Mouse (Mus musculus): ENCODE results near the gene Cbx2. TPM values are rescaled to one million over a fixed set of nuclear protein-coding genes. Genes with fewer than 3 reads are reported as not detected.

Gene Cbx2
- total RNA-seq, 2 experiments from 2014 or later: 2.8 to 3.5 TPM

DNA sequence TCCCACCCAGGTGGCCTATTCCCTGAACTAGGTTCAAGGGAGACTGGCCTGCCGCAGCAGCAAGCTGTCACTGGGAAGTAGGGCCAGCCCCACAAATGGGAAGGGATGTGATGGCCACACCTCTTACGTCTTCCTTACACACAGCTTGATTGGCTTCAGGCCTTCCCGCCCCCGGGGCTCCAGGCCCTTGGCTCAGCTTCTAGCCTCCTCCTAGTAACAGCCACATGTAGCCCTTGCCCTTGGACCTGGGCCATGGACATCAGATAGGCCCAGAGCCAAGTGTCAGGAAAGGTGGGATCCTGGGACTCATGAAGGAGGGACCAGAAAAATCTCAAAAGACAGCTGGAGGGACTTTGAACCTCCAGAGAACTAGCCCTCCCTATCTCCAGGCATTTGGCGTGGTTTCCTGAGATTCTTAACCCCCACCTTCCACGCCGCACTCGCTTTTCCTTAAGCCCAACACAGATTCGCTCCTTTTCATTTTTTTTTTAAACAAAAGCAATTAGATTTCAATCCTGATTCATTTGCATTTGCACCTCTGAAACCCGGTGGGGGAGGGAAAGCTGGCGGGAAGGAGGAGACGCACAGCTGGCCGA lies 30.0 kb downstream of the Cbx2 start:
- peak in 1 of 2 experiments; percentile 67 for DNase-seq (ENCODE audit: extremely low spot score in 1 of 2, low spot score in 2 of 2)
- intact Hi-C loops (cut with DNase I): loop anchor here (5.0 kb wide), 1 partner anchor 135 kb away; no protein-coding TSS in a partner anchor

- intact Hi-C loops (cut with DNase I): loop anchor here (5.0 kb wide), 1 partner anchor 134 kb away; no protein-coding TSS in a partner anchor
- DNase-seq (ENCODE audit: extremely low spot score in 1 of 2, low spot score in 2 of 2): peak; percentile 90 to 91
Measured at GRCm38 (mm10) chr11:119053257-119053670, 30.5 kb downstream of the Cbx2 start.

DNA sequence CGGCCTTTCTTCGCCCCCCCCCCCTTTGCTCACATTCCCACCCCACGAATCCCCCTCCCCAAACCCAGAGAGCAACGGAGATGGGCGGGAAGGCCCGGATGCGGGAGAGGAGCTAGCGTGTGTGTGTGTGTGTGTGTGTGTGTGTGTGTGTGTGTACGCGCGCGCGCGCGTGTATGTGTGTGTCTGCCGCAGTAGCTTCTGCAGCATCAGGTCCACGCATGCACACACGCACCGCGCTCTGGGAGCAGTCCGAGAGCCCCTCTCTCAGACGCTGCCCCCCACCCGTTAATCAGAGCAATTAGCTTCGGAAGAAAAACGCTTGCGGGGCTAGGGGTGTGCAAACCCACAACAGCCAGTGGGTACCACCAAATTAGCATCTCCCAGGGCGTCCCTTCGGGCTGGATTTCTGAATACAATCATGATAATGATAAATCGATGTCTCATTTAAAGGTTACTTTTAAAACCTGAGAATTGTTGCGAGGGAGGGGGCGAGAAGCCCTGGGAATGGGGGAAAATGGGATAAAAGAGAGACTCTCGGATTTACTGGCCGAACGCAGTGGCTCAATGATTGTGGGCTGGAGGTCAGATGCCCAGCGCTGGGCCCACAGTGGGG lies 31.1 kb downstream of the Cbx2 start:
- peak; percentile 76 to 82 for DNase-seq (ENCODE audit: extremely low spot score in 1 of 2, low spot score in 2 of 2)
- intact Hi-C loops (cut with DNase I): loop anchor here (5.0 kb wide), 1 partner anchor 133 kb away; no protein-coding TSS in a partner anchor

DNA sequence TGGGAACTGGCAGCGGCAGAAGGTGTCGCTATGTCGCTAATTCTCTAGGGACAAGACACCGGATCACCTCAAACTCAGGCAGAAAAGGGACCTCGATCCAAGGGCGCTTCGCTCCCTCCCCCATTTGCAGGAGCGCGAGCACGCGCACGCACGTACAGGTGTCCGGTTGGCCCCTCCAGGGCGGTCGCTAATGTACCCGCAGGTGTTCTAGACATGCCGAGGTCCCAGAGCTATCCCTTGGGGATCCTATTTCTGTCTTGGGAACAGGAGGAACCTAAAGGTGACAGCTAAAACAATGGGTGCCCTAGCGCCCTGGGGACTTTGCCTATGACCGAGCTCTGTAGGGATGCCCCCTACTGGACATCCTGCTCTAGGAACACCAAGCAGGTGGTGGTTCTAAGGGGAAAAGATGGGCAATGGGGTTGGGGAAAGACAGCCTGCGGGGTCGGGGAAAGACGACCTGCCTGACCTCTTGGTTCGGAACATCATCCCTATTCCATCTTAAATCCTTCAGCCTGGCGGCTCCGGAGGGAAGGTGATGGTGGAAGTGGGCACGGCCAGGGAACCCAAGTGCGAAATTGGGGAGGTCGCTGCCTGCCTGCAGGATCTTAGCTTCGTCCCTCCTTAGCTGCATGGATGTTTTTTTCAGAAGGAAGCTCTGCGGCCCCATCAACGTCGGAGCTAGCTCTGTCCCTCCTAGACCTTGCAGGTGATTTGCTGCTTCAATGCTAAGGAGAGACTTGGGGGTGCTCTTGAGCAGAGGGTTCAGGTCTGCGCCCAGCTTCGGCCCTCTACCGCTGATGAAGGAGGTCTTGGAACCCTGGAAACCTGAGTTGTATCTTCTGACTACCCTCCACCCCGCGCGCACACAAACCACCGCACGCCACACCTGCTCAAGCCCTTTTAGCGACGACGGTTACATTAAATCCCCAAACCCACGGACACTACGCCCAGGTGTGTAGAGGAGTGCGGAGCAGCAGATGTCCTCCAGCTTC lies 31.9 kb downstream of the Cbx2 start:
- intact Hi-C loops (cut with DNase I): loop anchor here (5.0 kb wide), 1 partner anchor 133 kb away; no protein-coding TSS in a partner anchor
- peak in 1 of 2 experiments; percentile 60 for DNase-seq (ENCODE audit: extremely low spot score in 1 of 2, low spot score in 2 of 2)

GRCm38 (mm10) chr11:119055571-119056131 lies 32.9 kb downstream of the Cbx2 start:
- no peak for DNase-seq (ENCODE audit: extremely low spot score in 1 of 2, low spot score in 2 of 2)

GRCm38 (mm10) chr11:119056301-119057211 lies 33.8 kb downstream of the Cbx2 start:
- intact Hi-C loops (cut with DNase I): loop anchor here (2.0 kb wide), 1 partner anchor 28 kb away; no protein-coding TSS in a partner anchor
- peak in 1 of 2 experiments; percentile 83 for DNase-seq (ENCODE audit: extremely low spot score in 1 of 2, low spot score in 2 of 2)

More at GRCm38 (mm10) chr11:119055571-119056131, 32.9 kb downstream of the Cbx2 start:
- intact Hi-C loops (cut with DNase I): loop anchor here (2.0 kb wide), 1 partner anchor 29 kb away; no protein-coding TSS in a partner anchor

GRCm38 (mm10) chr11:119057291-119057690 lies 34.5 kb downstream of the Cbx2 start:
- no peak for DNase-seq (ENCODE audit: extremely low spot score in 1 of 2, low spot score in 2 of 2)
- intact Hi-C loops (cut with DNase I): loop anchor here (2.0 kb wide), 1 partner anchor 28 kb away; no protein-coding TSS in a partner anchor

DNA sequence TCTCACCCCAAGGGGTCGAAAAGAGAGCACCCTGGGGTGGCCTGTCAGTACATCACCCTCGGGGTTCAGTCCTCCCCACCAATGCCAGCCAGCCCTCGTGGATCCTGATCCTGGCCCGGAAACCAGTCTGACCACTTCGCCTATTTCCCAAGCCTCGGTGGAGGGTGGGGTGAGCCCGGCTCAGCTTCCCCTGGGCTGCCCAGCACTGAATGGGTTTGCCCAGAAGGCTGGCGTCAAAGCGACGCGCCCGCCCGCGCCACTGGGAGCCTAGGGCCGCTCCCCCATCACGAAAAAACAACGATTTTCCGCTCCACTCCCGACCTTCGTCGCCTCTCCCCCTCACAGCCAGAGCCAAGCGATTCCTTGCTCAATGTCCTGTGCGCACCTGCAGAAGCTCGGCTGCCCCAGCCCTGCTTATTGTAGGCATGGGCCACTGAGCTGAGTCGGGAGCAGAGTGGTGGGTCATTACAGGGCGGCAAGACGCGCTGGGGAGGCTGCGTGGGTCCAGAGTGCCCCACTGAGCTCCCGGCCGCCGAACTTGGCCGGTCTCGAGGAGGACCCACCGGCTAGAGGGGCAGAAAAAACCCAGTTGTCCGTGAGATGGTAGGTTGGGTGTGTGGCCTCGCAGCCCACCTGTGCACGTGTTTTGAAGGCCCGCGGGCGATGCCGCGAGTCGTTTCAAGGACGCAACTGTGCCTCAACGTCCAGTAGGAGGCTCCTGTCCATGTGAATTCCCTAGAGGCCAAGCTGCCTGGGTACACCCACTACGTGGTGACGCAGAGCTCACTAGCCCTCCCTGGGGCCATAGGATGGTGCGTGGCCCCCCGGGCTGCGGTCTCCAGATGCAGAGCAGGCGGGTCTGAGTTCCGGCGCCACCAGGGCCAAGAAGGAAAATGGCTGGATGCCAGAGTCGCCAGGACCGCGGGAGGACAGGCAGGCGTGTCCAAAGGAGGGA lies 35.6 kb downstream of the Cbx2 start:
- intact Hi-C loops (cut with DNase I): no loop called here
- DNase-seq (ENCODE audit: extremely low spot score in 1 of 2, low spot score in 2 of 2): peak in 1 of 2 experiments; percentile 64

DNA sequence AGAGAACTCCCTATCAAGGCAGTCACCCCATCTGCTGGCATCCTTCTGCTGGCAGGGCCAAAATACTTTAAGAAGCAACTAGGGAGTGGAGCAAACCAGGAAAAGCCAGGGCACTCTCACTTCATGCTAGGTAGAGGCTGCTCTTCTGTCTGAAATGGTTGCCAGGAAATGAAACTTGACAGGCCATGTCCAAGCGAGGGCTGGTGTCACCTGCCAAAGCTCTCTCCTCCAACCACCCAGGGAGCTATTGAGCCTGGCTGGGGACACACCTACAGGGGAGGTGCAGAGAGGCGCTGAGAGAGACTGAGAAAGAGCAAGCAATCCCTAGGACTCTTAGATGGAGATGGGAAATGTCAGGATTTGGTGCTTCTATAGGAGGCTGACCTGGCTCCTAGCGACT lies 36.5 kb downstream of the Cbx2 start:
- intact Hi-C loops (cut with DNase I): no loop called here

DNA sequence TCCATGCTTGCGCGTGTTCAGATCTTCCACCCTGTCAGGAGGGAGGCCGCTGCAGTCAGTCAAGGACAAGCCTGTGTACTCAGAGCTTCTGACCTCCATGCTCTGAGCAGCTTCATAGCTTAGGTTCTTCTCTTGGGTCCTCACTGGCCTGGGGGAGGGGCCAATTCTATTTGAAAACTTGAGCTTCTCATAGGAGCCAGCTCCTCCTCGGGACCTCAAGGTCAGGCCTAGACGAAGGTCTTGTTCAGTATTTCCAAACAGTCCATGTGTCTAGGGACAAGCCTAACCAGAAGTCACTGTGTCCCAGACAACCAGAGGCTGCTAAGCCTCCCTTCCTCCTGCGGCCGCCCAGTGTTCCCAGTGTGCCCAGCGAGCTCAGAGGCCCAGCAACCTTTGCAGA lies 44.1 kb downstream of the Cbx2 start:
- intact Hi-C loops (cut with DNase I): no loop called here
- DNase-seq (ENCODE audit: extremely low spot score in 1 of 2, low spot score in 2 of 2): no peak

More for the DNA sequence above, 36.5 kb downstream of the Cbx2 start:
- DNase-seq (ENCODE audit: extremely low spot score in 1 of 2, low spot score in 2 of 2): no peak

GRCm38 (mm10) chr11:119072239-119072638 lies 49.5 kb downstream of the Cbx2 start:
- intact Hi-C loops (cut with DNase I): no loop called here
- DNase-seq (ENCODE audit: extremely low spot score in 1 of 2, low spot score in 2 of 2): no peak

- DNase-seq (ENCODE audit: extremely low spot score in 1 of 2, low spot score in 2 of 2): no peak
- intact Hi-C loops (cut with DNase I): no loop called here
Measured at GRCm38 (mm10) chr11:119072986-119073385, 50.2 kb downstream of the Cbx2 start.

GRCm38 (mm10) chr11:119073876-119074433 lies 51.2 kb downstream of the Cbx2 start:
- intact Hi-C loops (cut with DNase I): no loop called here

GRCm38 (mm10) chr11:119075805-119076204 lies 53.0 kb downstream of the Cbx2 start:
- DNase-seq (ENCODE audit: extremely low spot score in 1 of 2, low spot score in 2 of 2): no peak
- intact Hi-C loops (cut with DNase I): no loop called here

More at GRCm38 (mm10) chr11:119073876-119074433, 51.2 kb downstream of the Cbx2 start:
- DNase-seq (ENCODE audit: extremely low spot score in 1 of 2, low spot score in 2 of 2): no peak

DNA sequence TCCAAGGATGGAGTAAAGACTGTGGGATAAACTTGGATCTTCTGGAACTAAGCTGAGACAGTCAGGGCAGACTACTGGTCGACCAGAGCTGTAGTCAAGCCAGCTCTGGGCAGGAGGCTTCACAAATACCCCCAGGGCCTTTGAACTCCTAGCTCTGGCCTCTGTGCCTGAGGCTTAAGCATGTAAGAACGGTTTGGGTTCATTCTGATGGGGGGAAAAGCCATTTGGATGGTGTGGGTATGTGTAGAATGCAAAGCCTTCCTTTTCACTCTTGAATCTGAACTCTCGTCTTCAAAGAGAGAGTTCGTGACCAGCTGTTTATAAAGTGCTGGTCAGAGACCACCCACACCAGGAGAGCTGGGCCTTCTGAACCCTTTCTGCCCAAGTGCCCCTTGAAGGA lies 55.0 kb downstream of the Cbx2 start:
- intact Hi-C loops (cut with DNase I): no loop called here
- no peak for DNase-seq (ENCODE audit: extremely low spot score in 1 of 2, low spot score in 2 of 2)

Measured in left cerebral cortex, postnatal 10 days (tissue).